10 mouse cellular contexts compared by ENCODE assay signal in genomic region chr6:50598560-50598959, GRCm38 (mm10). TPM values are rescaled to one million over a fixed set of nuclear protein-coding genes. Genes with fewer than 3 reads are reported as not detected.
DNase-seq lines count a peak whose midpoint lies in the region; ATAC-seq lines count a peak whose summit lies in the region.
"Had no signal": no experiment of that assay in that cellular context is flagged by ENCODE, and none has a peak within 500 bp of the region (broad histone marks: within the 10 kb centered on the region; RNA-seq: fewer than 3 reads in every experiment).

No protein-coding gene starts in this region.

- ATAC-seq in frontal cortex, adult (ENCODE audit: low TSS enrichment) = no peak
- ATAC-seq: inflammation-experienced regulatory T-cells, adult 6 months had no signal

- peak; percentile 14 for DNase-seq in adrenal gland, postnatal 25 days
- no peak for DNase-seq in adrenal gland, adult 8-10 months
- peak; percentile 19 to 69 for DNase-seq in left cerebral cortex, postnatal 10 days (ENCODE audit: extremely low spot score in 1 of 2, low spot score in 2 of 2)
- no peak for DNase-seq in left cerebral cortex, adult 11 months (ENCODE audit: low spot score)
- DNase-seq in cerebellum, postnatal 14 days = peak; percentile 58 to 67
- peak; percentile 44 to 66 for DNase-seq in lung, adult 18-20 months
- DNase-seq in embryo, embryonic 9.5 days (ENCODE audit: extremely low spot score) = no peak

- intact Hi-C loops in left cerebral cortex, postnatal 10 days (cut with DNase I) = no loop called here

RNA-seq across cellular contexts. Expression of gene 4921507P07Rik, which starts 2.1 kb away (rescaled TPM):
- not detected in 2 replicates for total RNA-seq in adrenal gland, postnatal 25 days (2021)
- under 1 TPM; 0.15 to 0.23 (median 0.20) TPM for total RNA-seq in adrenal gland, adult 8-10 months (2022)
- total RNA-seq in left cerebral cortex, postnatal 10 days (2021) = 1 to 10 TPM in 1 of 2 experiments, under 1 TPM in 1; 0.69 to 1.1 TPM

RNA-seq across cellular contexts. Expression of gene Cycs, which starts 32.2 kb away (rescaled TPM):
- total RNA-seq in adrenal gland, postnatal 25 days (2021) = 38.6 and 46.0 TPM in 2 replicates
- 10 to 100 TPM; 19.3 to 32.5 (median 28.6) TPM for total RNA-seq in adrenal gland, adult 8-10 months (2022)
- 10 to 100 TPM; 47.9 to 50.5 TPM for total RNA-seq in left cerebral cortex, postnatal 10 days (2021)

RNA-seq across cellular contexts. Expression of gene Npvf, which starts 55.7 kb away (rescaled TPM):
- total RNA-seq in adrenal gland, postnatal 25 days (2021) = not detected in 2 replicates
- total RNA-seq in adrenal gland, adult 8-10 months (2022) = not detected
- total RNA-seq in left cerebral cortex, postnatal 10 days (2021) = under 1 TPM in 1 of 2 experiments, not detected in 1; 0.45 TPM
- total RNA-seq: megakaryocyte progenitor cell, adult 5-6 weeks had no signal

Comparison
In these comparisons a context has a peak if more than half of its experiments do, and no peak if none do; other contexts are left out.
1. DNase-seq: peak in adrenal gland, postnatal 25 days (single experiment), left cerebral cortex, postnatal 10 days (2 of 2), cerebellum, postnatal 14 days (2 of 2) and lung, adult 18-20 months (2 of 2); none in adrenal gland, adult 8-10 months (single experiment), left cerebral cortex, adult 11 months (single experiment) and embryo, embryonic 9.5 days (single experiment).